Mouse (Mus musculus): ENCODE measurements around the gene Lix1l. TPM values are rescaled to one million over a fixed set of nuclear protein-coding genes. Genes with fewer than 3 reads are reported as not detected.

Gene Lix1l
- 6.8 and 8.1 TPM in 2 replicates for polyA plus RNA-seq (2016; fragmentation: Nextera tagmentation; extraction: Ambion mirVana)

GRCm38 (mm10) chr3:96600639-96601250 lies at the start of gene Lix1l:
Gene Lix1l (plus strand): TSS chr3:96601149.
- H3K9ac ChIP-seq, result peak within 1 kb of the TSS; percentile 95
- peak within 1 kb of the TSS; percentile 97 for H3K27ac ChIP-seq
- H3K4me1 ChIP-seq, result peaks cover 59% of the 10 kb centered on the region
- no peaks in the 10 kb centered on the region for H3K36me3 ChIP-seq
- H3K4me2 ChIP-seq (replicated peaks), result peak within 1 kb of the TSS; percentile 65
- H3K27me3 ChIP-seq, result peaks cover 7% of the 10 kb centered on the region
- H3K4me3 ChIP-seq, result peak within 1 kb of the TSS; percentile 89
- WGBS, result 1% methylated on average over 27 of the region's 27 CpGs
- H3K9me3 ChIP-seq, result no peaks in the 10 kb centered on the region
- ATAC-seq (ENCODE audit: insufficient number of reproducible peaks, insufficient read depth, low FRiP score, low TSS enrichment), result peak; percentile 93

DNA sequence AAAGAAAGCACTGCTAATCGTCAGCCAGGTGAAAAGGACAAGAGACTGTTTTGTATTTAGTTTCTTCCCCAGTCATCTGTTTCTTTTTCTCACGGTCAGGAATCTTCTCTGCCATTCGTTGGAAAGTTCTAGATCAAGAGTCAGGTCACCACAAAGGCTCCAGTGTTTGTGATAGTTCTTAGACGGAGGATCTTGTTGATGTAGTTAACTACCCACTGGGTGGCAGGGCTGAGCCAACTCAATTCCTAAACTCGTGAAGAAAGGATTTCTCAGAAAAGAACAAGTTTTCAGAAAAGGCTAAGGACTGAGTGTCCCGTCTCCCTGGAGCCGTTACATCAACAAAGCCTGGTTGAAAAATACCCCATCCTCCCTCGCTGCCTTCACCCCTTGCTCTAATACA lies 49.7 kb upstream of the Lix1l start:
- H3K9me3 ChIP-seq, result no peaks in the 10 kb centered on the region
- H3K4me1 ChIP-seq, result peaks cover 11% of the 10 kb centered on the region; the same call in 1 of the 2 replicates
- no peak overlapping the region for H3K9ac ChIP-seq
- WGBS, result 12% methylated on average over 8 of the region's 8 CpGs
- H3K4me2 ChIP-seq (replicated peaks), result no peak overlapping the region
- H3K27ac ChIP-seq, result 0 out of 2 replicates have a peak overlapping the region, but pooled peaks have one; percentile 7
- H3K36me3 ChIP-seq, result no peaks in the 10 kb centered on the region
- no peak for ATAC-seq (ENCODE audit: insufficient number of reproducible peaks, insufficient read depth, low FRiP score, low TSS enrichment)
- H3K27me3 ChIP-seq, result no peaks in the 10 kb centered on the region
- H3K4me3 ChIP-seq, result no peak overlapping the region

DNA sequence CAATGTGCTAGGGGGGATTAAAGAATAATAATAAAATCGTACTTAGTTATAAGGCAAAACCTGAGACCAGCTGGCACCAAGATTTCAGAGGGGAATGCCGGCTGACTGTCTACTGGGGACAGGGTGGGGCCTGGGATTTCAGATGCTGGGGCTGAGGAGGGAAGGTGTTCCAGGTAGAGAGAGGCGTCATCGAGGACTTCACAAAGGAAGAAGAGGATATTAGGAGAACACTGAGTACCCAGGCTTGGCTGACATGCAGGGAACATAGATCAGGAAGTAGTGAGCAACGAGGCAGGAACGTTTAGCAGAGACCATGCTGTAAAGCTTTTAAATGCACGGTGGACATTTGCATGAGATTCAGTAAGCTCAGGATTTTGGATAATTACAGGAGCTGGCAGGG lies 49.1 kb upstream of the Lix1l start:
- peaks cover 18% of the 10 kb centered on the region; the same call in 1 of the 2 replicates for H3K4me1 ChIP-seq
- 79% methylated on average over 7 of the region's 7 CpGs for WGBS
- H3K27ac ChIP-seq, result no peak overlapping the region
- H3K4me2 ChIP-seq (replicated peaks), result no peak overlapping the region
- ATAC-seq (ENCODE audit: insufficient number of reproducible peaks, insufficient read depth, low FRiP score, low TSS enrichment), result no peak
- no peak overlapping the region for H3K9ac ChIP-seq
- H3K9me3 ChIP-seq, result no peaks in the 10 kb centered on the region
- no peaks in the 10 kb centered on the region for H3K27me3 ChIP-seq
- no peaks in the 10 kb centered on the region for H3K36me3 ChIP-seq
- no peak overlapping the region for H3K4me3 ChIP-seq

GRCm38 (mm10) chr3:96553601-96554000 lies 47.3 kb upstream of the Lix1l start:
- no peaks in the 10 kb centered on the region for H3K36me3 ChIP-seq
- H3K27me3 ChIP-seq, result no peaks in the 10 kb centered on the region
- no peak overlapping the region for H3K27ac ChIP-seq
- H3K9ac ChIP-seq, result no peak overlapping the region
- WGBS, result 87% methylated on average over 6 of the region's 6 CpGs
- H3K9me3 ChIP-seq, result no peaks in the 10 kb centered on the region
- peaks cover 20% of the 10 kb centered on the region; the same call in 1 of the 2 replicates for H3K4me1 ChIP-seq
- H3K4me3 ChIP-seq, result no peak overlapping the region
- ATAC-seq (ENCODE audit: insufficient number of reproducible peaks, insufficient read depth, low FRiP score, low TSS enrichment), result no peak
- H3K4me2 ChIP-seq (replicated peaks), result no peak overlapping the region

- 74% methylated on average over 6 of the region's 6 CpGs for WGBS
- no peak for ATAC-seq (ENCODE audit: insufficient number of reproducible peaks, insufficient read depth, low FRiP score, low TSS enrichment)
- H3K4me2 ChIP-seq (replicated peaks), result no peak overlapping the region
- no peaks in the 10 kb centered on the region for H3K36me3 ChIP-seq
- no peaks in the 10 kb centered on the region for H3K27me3 ChIP-seq
- no peak overlapping the region for H3K9ac ChIP-seq
- H3K4me3 ChIP-seq, result no peak overlapping the region
- peaks cover 24% of the 10 kb centered on the region for H3K4me1 ChIP-seq
- no peak overlapping the region for H3K27ac ChIP-seq
- no peaks in the 10 kb centered on the region for H3K9me3 ChIP-seq
These were observed 46.7 kb upstream of the Lix1l start for GRCm38 (mm10) chr3:96554251-96554650.

DNA sequence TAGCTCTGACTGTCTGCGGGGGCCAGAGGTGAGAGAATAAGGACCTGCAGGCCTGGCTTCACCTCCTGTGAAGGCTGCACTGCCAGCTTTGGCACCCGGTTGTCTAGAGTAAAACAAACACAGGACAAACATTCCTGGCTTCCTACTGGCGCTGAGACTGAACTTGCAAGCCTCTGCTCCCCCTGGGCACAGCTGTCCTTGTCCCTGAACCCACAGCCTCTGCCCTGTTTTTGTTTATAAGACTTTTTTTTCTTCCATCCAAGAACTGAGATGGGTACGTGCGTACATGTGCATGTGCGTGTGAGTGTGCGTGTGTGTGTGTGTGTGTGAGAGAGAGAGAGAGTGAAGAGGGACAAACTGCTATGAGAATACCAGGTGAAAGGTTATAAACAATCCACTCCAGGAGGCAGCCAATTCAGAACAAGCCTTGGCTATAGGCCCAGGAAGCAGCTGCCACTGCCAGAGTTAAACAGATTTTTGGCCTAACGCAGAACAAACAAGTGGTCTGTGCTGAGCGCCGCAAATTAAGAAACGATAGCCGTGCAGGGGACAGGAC lies 45.8 kb upstream of the Lix1l start:
- peak overlapping the region; percentile 61 for H3K27ac ChIP-seq
- no peak for ATAC-seq (ENCODE audit: insufficient number of reproducible peaks, insufficient read depth, low FRiP score, low TSS enrichment)
- WGBS, result 43% methylated on average over 12 of the region's 12 CpGs

DNA sequence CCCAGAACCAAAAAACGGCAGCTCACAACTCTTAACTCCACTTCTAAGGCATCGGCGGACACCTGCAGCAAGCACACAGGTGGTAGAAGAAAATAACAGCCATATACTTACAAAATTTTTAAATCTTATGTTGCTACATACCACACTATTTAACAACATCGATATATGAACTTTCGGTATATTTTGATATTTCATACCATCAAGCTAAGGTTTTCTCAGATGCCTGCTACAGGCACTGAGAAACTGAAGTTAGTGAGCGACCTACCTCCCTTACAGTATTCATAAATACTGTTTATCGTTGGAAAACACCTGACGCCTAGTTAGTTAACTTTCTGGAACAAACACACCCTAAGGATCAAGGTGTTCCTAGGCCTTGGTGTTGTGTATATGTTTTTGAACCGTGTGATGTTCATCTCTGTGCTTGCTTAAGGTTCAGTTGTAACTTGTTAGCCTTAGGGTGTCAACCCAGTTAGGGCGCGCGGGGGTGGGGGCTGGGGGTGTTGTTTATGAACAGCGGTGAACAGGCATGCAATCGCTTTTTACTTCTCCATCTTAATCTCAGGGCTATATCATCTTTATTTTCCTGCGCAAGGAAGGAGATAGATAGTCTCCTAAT lies 44.8 kb upstream of the Lix1l start:
- Histone ChIP-seq H3K27ac (peak overlapping the region; percentile 61; the same call in 1 of the 2 replicates), H3K9ac (no peak overlapping the region), H3K36me3 (peaks cover 17% of the 10 kb centered on the region), H3K4me3 (peak overlapping the region; percentile 79; the same call in 1 of the 2 replicates), H3K4me2 (replicated peaks) (peak overlapping the region; percentile 79), H3K27me3 (no peaks in the 10 kb centered on the region), H3K9me3 (no peaks in the 10 kb centered on the region), H3K4me1 (peaks cover 38% of the 10 kb centered on the region)
- no peak for ATAC-seq (ENCODE audit: insufficient number of reproducible peaks, insufficient read depth, low FRiP score, low TSS enrichment)
- 79% methylated on average over 15 of the region's 15 CpGs for WGBS

More for the DNA sequence above, 45.8 kb upstream of the Lix1l start:
- H3K4me3 ChIP-seq, result no peak overlapping the region
- H3K4me1 ChIP-seq, result peaks cover 33% of the 10 kb centered on the region
- peaks cover 7% of the 10 kb centered on the region for H3K36me3 ChIP-seq
- H3K27me3 ChIP-seq, result no peaks in the 10 kb centered on the region
- H3K9ac ChIP-seq, result peak overlapping the region; percentile 30; the same call in 1 of the 2 replicates
- H3K9me3 ChIP-seq, result no peaks in the 10 kb centered on the region
- H3K4me2 ChIP-seq (replicated peaks), result no peak overlapping the region

DNA sequence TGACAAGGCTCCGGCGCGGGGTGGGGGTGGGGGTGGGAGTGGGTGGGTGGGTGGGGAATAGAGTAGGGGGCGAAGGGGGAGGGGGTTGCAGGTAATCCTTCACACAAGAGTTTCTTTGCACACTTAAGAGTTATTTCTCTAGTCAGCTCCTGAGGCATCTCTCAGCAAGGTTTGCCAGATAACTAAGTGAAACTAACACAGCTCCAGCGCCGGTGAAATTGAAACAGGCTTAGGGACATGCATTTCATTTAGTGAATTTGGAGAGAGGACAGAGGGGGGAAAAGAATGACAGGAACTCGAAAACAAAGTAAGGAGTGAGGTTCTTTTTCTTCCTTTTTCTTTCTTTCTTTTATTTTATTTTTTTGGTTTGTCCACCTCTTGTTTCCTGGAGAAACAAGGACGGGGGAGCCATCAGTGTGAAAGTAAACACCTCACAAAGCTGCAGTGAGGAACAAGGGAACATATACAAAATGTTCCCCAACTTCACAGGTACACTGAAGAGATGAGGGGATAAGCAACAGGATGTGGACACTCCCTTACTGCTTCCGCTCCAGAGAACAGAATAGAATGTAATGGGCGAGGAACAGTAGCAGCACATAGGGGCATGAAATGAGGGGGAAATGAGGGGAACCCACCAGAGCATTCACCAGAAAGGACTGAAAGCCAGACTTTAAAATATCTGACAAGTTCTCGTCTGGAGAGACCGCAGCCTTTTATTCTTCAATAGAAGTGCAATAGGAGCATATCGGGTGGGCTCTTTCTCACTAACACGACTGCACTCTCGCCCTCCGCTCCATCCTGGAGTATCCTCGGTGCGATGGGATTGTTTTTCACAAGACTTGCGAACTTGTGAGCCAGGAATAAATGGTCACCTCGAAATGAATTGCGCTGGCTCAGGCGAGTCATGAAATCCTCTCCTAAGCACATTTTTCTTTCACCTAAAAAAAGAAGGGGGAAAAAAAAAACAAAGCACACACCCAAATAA lies 44.0 kb upstream of the Lix1l start:
- Histone ChIP-seq H3K36me3 (peaks cover 21% of the 10 kb centered on the region), H3K4me3 (peak overlapping the region; percentile 79), H3K27ac (peak overlapping the region; percentile 91), H3K4me1 (peaks cover 42% of the 10 kb centered on the region), H3K9ac (peak overlapping the region; percentile 81), H3K4me2 (replicated peaks) (peak overlapping the region; percentile 79), H3K27me3 (no peaks in the 10 kb centered on the region), H3K9me3 (no peaks in the 10 kb centered on the region)
- 5% methylated on average over 22 of the region's 22 CpGs for WGBS
- no peak for ATAC-seq (ENCODE audit: insufficient number of reproducible peaks, insufficient read depth, low FRiP score, low TSS enrichment)

- Histone ChIP-seq H3K27me3 (no peaks in the 10 kb centered on the region), H3K9ac (peak within 1 kb of the TSS; percentile 81), H3K4me3 (peak within 1 kb of the TSS; percentile 79), H3K4me2 (replicated peaks) (peak within 1 kb of the TSS; percentile 79), H3K9me3 (no peaks in the 10 kb centered on the region), H3K36me3 (peaks cover 21% of the 10 kb centered on the region), H3K4me1 (peaks cover 42% of the 10 kb centered on the region), H3K27ac (peak within 1 kb of the TSS; percentile 91)
- peak; percentile 98 for ATAC-seq (ENCODE audit: insufficient number of reproducible peaks, insufficient read depth, low FRiP score, low TSS enrichment)
- WGBS, result under 1% methylated on average over 26 of the region's 26 CpGs
These were observed 43.3 kb upstream of the Lix1l start, which contains the start of gene Txnip for GRCm38 (mm10) chr3:96557694-96558093. Gene Txnip (plus strand): TSS chr3:96557957.

DNA sequence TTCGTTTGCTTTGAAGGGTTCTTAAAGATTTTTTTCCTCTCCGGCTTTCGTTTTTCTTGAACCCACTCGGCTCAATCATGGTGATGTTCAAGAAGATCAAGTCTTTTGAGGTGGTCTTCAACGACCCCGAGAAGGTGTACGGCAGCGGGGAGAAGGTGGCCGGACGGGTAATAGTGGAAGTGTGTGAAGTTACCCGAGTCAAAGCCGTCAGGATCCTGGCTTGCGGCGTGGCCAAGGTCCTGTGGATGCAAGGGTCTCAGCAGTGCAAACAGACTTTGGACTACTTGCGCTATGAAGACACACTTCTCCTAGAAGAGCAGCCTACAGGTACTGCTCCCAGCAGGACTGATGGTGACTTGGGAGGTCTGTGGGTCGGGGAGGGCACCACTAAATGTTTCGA lies 42.8 kb upstream of the Lix1l start:
- H3K36me3 ChIP-seq, result peaks cover 21% of the 10 kb centered on the region
- H3K9me3 ChIP-seq, result no peaks in the 10 kb centered on the region
- under 1% methylated on average over 17 of the region's 17 CpGs for WGBS
- no peaks in the 10 kb centered on the region for H3K27me3 ChIP-seq
- peak overlapping the region; percentile 81 for H3K9ac ChIP-seq
- H3K4me2 ChIP-seq (replicated peaks), result peak overlapping the region; percentile 79
- peak overlapping the region; percentile 79 for H3K4me3 ChIP-seq
- peak overlapping the region; percentile 91 for H3K27ac ChIP-seq
- H3K4me1 ChIP-seq, result peaks cover 42% of the 10 kb centered on the region
- ATAC-seq (ENCODE audit: insufficient number of reproducible peaks, insufficient read depth, low FRiP score, low TSS enrichment), result peak; percentile 13; the same call in 1 of the 2 replicates

GRCm38 (mm10) chr3:96558668-96559196 lies 42.2 kb upstream of the Lix1l start:
- Histone ChIP-seq H3K27ac (peak overlapping the region; percentile 91; the same call in 1 of the 2 replicates), H3K9ac (peak overlapping the region; percentile 81), H3K9me3 (no peaks in the 10 kb centered on the region), H3K36me3 (peaks cover 21% of the 10 kb centered on the region), H3K27me3 (no peaks in the 10 kb centered on the region), H3K4me2 (replicated peaks) (peak overlapping the region; percentile 79), H3K4me1 (peaks cover 42% of the 10 kb centered on the region), H3K4me3 (peak overlapping the region; percentile 79)
- 47% methylated on average over 10 of the region's 10 CpGs for WGBS
- no peak for ATAC-seq (ENCODE audit: insufficient number of reproducible peaks, insufficient read depth, low FRiP score, low TSS enrichment)
